Mouse (Mus musculus) olfactory bulb, adult 2 months (tissue): ENCODE results near the gene Mpnd. TPM values are rescaled to one million over a fixed set of nuclear protein-coding genes. Genes with fewer than 3 reads are reported as not detected.
A peak's percentile ranks its signal among the peaks of the same experiment; 100 is the strongest.
"Not testable (repeated sequence)": the region's sequence is repeated elsewhere in the genome, so short reads cannot be mapped to it uniquely, and the experiment has no call there.

Experiments used
- H3K27ac ChIP-seq: fragments of 200-500 bp; 2 replicates; pipeline ENCODE4 v1.5.1; 2012; ENCODE audit warnings: low read depth, low read length; ENCODE audit not compliant: insufficient read depth
- H3K4me1 ChIP-seq: fragments of 200-500 bp; 2 replicates; pipeline ENCODE4 v1.6.1; 2012; ENCODE audit warnings: low read length; ENCODE audit not compliant: control insufficient read depth, insufficient read depth
- H3K4me3 ChIP-seq: fragments of 200-500 bp; 2 replicates; pipeline ENCODE4 v1.5.1; 2012; ENCODE audit warnings: mild to moderate bottlenecking, low read depth, low read length, moderate library complexity; ENCODE audit not compliant: insufficient read depth
- CTCF ChIP-seq: fragments of 200-500 bp; IDR thresholded peaks from 2 replicates; pipeline ENCODE4 v1.5.1; 2012; ENCODE audit warnings: low read depth, mild to moderate bottlenecking, low read length, moderate library complexity; ENCODE audit not compliant: insufficient read depth
- POLR2A ChIP-seq: fragments of 200-500 bp; IDR thresholded peaks from 2 replicates; pipeline ENCODE4 v1.6.1; 2012; ENCODE audit warnings: mild to moderate bottlenecking, low read depth, low read length, moderate library complexity; ENCODE audit not compliant: insufficient read depth
- WGBS: fragments of 180-500 bp; shearing (Covaris S2); methylation state at CpG from one replicate; pipeline ENCODE4 v1.1.7; 2018; 5-methylcytosine and 5-hydroxymethylcytosine counted together
- polyA plus RNA-seq: library from polyadenylated mRNA; stranded (reverse); fragments of >200 nt; gene quantifications from 2 replicates; pipeline ENCODE4 v1.2.4, GENCODE M21; 2012; ENCODE audit warnings: low replicate concordance; ENCODE audit not compliant: missing spikeins, insufficient read depth, insufficient read length

The Mpnd gene
- polyA plus RNA-seq, 1 experiment, result not detected

DNA sequence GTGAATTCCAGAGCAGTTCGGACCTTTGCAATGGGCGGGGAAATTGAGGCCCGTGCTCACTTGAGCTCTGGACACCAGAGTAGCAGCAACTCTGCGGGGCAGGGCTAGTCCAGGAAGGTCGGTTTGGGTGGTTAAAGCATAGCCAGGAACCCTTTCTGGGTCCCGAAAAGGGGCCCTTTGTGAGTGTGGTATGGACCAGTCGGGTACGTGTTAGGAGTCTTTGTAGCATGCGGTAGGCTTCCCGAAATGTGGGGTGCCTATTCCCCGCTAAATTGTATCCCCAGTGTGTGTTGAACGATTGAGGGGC lies 35.3 kb downstream of the Mpnd start:
- H3K4me3 ChIP-seq, result peak overlapping the region; percentile 54; the same call in 1 of the 2 replicates
- WGBS, result 2% methylated on average over 12 of the region's 12 CpGs
- no peak for TF ChIP-seq POLR2A
- TF ChIP-seq CTCF, result no peak
- H3K27ac ChIP-seq, result no peak overlapping the region
- H3K4me1 ChIP-seq, result peaks cover 6% of the 10 kb centered on the region

GRCm38 (mm10) chr17:56051369-56051768 lies 45.9 kb downstream of the Mpnd start:
- Histone ChIP-seq H3K4me3 (no peak overlapping the region), H3K4me1 (no peaks in the 10 kb centered on the region), H3K27ac (no peak overlapping the region)
- no peak for TF ChIP-seq POLR2A
- WGBS, result 94% methylated on average over 5 of the region's 5 CpGs

DNA sequence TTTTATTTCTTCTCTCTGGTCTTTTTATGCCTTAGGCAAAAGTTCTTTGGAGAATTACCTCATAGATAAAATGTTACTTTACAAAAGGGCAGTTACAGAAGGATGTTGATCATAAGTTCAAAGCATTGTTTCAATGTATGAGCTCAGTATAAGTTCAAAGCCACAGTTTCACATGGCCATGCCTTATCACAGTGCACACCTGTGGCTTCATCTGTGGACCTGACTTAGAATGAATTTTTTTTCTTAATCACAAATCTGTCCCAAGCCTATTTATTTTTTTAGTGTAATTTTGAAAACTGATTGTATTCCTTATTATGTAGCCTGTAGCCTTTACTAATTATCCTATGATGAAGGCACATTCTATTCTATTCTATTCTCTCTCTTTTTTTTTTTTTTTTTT lies 49.4 kb downstream of the Mpnd start:
- H3K27ac ChIP-seq, result no peak overlapping the region
- TF ChIP-seq POLR2A (no peak), CTCF (no peak)
- H3K4me3 ChIP-seq, result no peak overlapping the region
- H3K4me1 ChIP-seq, result no peaks in the 10 kb centered on the region

DNA sequence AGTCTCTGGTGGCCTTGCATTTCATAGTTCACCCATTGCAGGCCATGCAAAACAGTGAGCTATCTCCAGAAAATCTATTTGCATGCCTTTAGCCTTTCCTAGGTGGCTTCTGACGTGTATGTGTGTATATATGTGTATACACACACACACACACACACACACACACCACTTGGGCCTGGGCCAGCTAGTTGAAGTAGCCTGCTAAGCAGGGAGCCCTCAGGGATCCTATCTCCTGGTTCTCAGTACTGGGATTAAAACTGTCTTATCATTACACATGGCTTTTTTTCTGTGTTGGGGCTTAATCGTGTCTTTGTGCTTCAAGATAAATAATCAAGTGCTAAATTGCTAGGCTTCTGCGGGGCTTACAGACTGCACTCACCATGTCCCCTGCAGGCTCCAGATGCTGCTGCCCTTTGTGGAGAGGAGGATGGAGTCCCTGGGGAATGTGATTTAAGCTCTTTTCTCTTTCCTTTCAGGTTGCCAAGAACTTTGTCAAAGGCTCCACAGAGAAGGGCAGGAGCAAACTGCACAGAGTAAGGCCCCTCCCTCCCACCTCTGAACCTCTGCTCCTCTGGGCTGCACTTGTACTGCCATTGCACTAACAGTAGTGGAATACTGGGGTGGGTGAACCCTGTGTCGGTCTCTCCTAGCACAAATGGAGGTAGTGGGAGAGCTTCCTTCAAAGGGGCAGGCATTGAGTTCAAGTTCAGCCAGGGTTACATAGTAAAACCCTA lies 50.6 kb downstream of the Mpnd start:
- H3K27ac ChIP-seq, result no peak overlapping the region
- 51% methylated on average over 4 of the region's 4 CpGs for WGBS
- H3K4me1 ChIP-seq, result no peaks in the 10 kb centered on the region
- TF ChIP-seq CTCF (no peak), POLR2A (no peak)
- H3K4me3 ChIP-seq, result no peak overlapping the region

GRCm38 (mm10) chr17:56057381-56058120 lies 52.0 kb downstream of the Mpnd start:
- Histone ChIP-seq H3K4me3 (no peak overlapping the region), H3K27ac (peak overlapping the region; percentile 8; the same call in 1 of the 2 replicates), H3K4me1 (no peaks in the 10 kb centered on the region)
- 73% methylated on average over 11 of the region's 11 CpGs for WGBS
- no peak for TF ChIP-seq CTCF
- TF ChIP-seq POLR2A, result no peak

GRCm38 (mm10) chr17:56062081-56062480 lies 56.6 kb downstream of the Mpnd start:
- Histone ChIP-seq H3K4me1 (no peaks in the 10 kb centered on the region), H3K4me3 (no peak overlapping the region), H3K27ac (no peak overlapping the region)
- TF ChIP-seq CTCF (no peak), POLR2A (no peak)
- 94% methylated on average over 7 of the region's 7 CpGs for WGBS

DNA sequence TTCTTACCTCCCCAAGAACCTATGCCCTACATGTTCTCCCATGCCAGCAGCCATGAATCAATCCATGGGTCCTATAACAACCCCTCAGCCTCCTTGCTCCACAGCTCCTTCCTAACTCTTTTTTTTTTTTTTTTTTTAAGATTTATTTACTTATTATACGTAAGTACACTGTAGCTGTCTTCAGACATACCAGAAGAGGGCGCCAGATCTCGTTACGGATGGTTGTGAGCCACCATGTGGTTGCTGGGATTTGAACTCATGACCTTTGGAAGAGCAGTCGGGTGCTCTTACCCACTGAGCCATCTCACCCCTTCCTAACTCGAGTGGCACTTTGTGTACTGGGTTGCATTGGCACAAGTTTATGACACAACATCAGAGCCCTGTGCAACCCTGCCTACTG lies 60.2 kb downstream of the Mpnd start:
- WGBS, result 87% methylated on average over 6 of the region's 6 CpGs
- not testable (repeated sequence) for H3K4me1 ChIP-seq, H3K4me3 ChIP-seq

More for the DNA sequence above, 60.2 kb downstream of the Mpnd start:
- not testable (repeated sequence) for H3K27ac ChIP-seq

Other genes starting within 250 kb of the Mpnd start
- gene Zfp119a, start 126.8 kb upstream of the Mpnd start, polyA plus RNA-seq, result not detected in 2 replicates
- gene Zfp959, start 113.6 kb upstream of the Mpnd start, polyA plus RNA-seq, result not detected in 2 replicates
- gene Zfp119b, start 56.2 kb upstream of the Mpnd start, polyA plus RNA-seq, result not detected in 2 replicates
- not detected in 2 replicates for gene Ebi3, start 53.1 kb upstream of the Mpnd start, polyA plus RNA-seq
- gene Yju2, start 46.6 kb upstream of the Mpnd start, polyA plus RNA-seq, result not detected in 2 replicates
- gene Shd, start 35.2 kb upstream of the Mpnd start, polyA plus RNA-seq, result not detected in 2 replicates
- not detected in 2 replicates for gene Fsd1, start 19.2 kb upstream of the Mpnd start, polyA plus RNA-seq
- not detected in 2 replicates for gene Stap2, start 127 bp upstream of the Mpnd start, polyA plus RNA-seq
- gene Sh3gl1, start 30.9 kb downstream of the Mpnd start, polyA plus RNA-seq, result not detected in 2 replicates
- not detected in 2 replicates for gene Chaf1a, start 34.7 kb downstream of the Mpnd start, polyA plus RNA-seq
- gene Ubxn6, start 69.3 kb downstream of the Mpnd start, polyA plus RNA-seq, result not detected in 2 replicates
- 483 TPM in 1 of 2 replicates, not detected in the other for gene Hdgfl2, start 73.9 kb downstream of the Mpnd start, polyA plus RNA-seq
- not detected in 2 replicates for gene Plin4, start 104.1 kb downstream of the Mpnd start, polyA plus RNA-seq
- gene Plin5, start 111.9 kb downstream of the Mpnd start, polyA plus RNA-seq, result not detected in 2 replicates
- not detected in 2 replicates for gene Lrg1, start 116.3 kb downstream of the Mpnd start, polyA plus RNA-seq
- gene Sema6b, start 134.6 kb downstream of the Mpnd start, polyA plus RNA-seq, result not detected in 2 replicates
- gene Tnfaip8l1, start 156.8 kb downstream of the Mpnd start, polyA plus RNA-seq, result not detected in 2 replicates
- gene Mydgf, start 178.2 kb downstream of the Mpnd start, polyA plus RNA-seq, result not detected in 2 replicates
- gene Dpp9, start 213.2 kb downstream of the Mpnd start, polyA plus RNA-seq, result not detected in 2 replicates